Mouse (Mus musculus): ENCODE measurements at regions not wholly inside any gene's neighbourhood (a gene's known extent, or its start where the extent isn't known, plus 50 kb on each side); places are given as distances from the start of the nearest gene placed in this dataset.

DNA sequence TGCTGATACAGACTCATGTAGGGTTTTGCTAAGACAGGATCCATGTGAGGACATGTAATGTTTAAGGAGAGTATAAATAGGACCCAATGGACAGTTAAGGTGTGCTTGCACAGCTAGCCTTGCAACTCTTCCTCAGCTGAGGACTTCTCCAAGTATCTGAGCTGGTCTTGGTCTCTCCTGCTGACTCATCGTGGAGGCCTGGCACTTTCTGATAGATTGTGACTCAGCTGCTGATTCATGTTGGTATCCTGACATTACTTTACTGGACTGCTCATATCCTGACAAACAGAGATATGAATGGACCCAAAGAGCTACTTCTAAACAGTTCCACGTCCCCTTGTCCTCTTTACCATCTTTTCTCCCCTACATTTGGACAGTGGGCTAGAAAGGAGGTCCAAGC, 838.5 kb upstream of the Gm38303 start:
- TF ChIP-seq POLR2A (IDR thresholded peaks at IDR 0.05; ENCODE audit: borderline replicate concordance, extremely low read depth, insufficient read depth, insufficient read length, poor library complexity, severe bottlenecking) (no peak), CTCF (IDR thresholded peaks at IDR 0.05; ENCODE audit: borderline replicate concordance, extremely low read depth, insufficient read depth, insufficient read length) (no peak)
